Mouse (Mus musculus): Measurements from ENCODE around the gene Endou.
"Not testable (repeated sequence)": the region's sequence is repeated elsewhere in the genome, so short reads cannot be mapped to it uniquely, and the experiment has no call there.

The Endou gene

DNA sequence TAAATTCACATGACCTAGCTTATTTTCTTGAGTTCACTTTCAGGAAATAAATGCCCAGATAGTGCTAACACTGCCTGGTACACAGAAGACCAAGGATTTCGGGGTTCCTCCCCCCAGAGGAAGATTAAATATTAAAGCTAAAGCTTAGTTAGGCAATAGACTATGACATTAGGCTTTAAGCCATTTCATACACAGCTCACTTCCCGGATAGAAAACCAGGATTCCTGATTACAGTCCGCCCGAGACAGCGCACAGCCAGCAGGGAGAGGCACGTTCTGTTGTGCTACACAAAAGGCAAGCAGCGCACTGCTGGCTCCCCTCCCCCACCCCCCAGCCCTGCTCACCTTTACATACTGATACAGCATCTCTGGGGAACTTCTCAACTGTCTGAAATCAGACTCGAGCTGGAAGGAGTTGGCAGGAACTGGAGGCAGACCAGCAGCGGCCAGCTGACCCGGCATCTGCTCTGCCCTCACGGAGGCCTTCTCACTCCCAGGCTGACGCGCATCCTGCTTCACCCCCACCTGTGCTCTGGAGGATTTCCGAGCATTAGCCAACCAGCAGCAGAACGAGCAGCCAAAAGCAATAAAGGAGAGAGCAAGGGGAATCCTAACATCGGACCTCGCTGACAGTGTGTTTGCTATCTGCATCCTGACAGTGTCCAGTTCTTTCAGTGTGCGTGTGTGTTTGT is 51.0 kb downstream of the Endou start:
- DNase-seq (ENCODE audit: low spot score): no peak

DNA sequence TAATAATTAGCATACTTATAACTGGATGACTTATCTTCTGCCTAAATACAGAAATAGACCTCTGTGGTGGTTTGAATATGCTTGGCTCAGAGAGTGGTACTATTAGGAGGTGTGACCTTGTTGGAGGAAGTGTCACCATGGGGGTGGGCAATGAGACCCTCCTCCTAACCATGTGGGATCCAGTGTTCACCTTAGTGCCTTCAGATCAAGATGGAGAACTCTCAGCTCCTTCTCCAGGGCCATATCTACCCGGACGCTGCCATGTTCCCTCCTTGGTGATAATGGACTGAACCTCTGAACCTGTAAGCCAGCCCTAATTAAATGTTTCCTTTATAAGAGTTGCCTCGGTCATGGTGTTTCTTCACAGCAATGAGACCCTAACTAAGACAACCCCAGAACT is 53.8 kb downstream of the Endou start:
- DNase-seq (ENCODE audit: low spot score): no peak

DNA sequence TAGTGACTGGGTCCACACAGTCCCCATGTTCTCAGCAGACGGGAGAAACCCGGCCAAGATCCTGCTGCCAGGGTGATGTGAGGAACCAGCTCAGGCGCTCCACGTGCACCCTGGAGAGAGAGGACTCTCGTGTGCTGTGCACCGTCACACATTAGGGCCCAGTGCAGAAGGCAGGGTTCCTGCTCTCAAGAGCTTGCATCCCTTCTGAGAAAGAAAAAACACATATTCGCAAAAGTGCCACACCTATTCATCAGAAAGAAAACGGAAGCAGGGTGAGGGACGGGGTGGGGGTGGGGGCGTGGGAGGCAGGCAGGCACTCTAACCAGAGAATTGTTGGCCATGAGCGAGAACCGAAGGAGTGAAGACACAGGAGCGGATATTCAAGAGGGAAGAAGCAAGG is 55.2 kb downstream of the Endou start:
- no peak for DNase-seq (ENCODE audit: low spot score)

DNA sequence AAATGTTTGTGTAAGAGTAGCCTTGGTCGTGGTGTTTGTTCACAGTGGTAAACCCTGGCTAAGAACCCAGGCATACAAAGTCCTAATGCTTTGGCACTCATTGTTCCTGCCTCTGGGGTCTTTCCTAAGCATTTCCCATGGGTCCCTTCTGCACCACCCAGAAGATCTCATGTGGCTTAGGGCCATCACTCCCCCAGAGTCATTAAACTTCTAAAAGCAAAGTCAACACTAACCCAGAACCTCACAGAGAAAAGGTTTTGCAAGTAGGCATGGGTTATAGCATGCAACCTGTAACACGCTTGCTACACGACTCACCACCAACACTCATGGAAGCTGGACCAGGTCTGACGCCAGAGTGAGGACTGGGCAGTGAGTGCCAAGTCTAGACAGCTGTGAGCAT is 56.7 kb downstream of the Endou start:
- no peak for DNase-seq (ENCODE audit: low spot score)

DNA sequence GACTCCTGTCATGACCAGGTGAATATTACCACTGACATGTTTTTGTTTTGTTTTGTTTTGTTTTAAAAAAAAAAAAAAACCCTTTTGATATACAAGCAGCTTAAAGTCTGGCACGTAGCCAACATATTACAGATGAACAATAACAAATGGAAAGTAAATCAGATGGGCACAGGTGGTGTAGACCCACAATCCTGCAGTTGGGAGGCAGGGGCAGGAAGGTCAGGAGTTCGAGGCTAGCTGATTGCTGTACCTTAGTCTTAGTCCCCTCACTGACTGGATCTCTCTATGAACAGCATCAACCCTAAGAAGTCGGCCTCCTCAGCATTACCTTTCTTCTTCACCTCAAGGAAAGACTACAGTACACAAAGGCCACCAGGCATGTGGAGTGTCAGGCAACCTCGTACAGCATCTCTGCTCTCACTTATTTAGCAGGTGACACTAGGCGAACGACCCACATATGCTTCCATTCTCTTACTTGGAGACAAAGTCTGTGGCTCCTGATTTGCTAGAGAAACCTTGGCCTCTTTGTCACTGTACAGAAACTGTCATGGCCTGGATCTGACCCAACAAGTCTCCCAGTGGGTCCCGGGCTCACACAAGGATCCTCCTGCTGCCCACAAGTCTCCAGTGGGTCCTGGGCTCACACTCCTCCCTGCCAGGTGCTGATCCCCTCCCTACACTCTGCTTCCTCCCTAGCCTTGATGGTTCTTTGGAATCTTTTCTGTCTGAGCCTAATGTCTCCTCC is 57.7 kb downstream of the Endou start:
- no peak for DNase-seq (ENCODE audit: low spot score)

DNA sequence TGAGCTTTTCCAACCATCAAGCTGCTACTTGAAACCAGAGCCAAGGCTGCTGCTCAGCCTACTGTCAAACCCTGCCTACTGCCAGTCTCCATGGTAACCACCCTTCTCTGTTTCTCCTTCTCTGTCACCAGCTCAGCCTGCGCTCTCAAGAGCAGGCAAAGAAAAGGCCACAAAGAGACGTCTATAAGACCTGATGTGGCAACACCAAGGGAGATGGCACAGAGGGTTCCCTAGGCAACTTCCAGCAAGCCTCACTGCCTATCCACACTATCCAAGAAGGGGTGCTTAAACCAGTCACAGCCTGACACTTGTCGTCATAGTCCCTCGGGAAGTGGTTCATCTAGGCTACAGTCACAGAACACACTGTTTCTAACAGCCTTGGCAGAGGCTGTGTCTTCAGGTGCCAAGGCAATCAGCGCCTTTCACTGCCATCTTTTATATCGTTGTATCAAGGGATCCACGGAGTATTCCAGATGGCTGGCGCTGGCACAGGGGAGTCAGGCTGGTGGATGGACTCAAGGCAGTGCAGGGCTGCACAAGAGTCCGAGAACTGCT is 58.9 kb downstream of the Endou start:
- no peak for DNase-seq (ENCODE audit: low spot score)

DNA sequence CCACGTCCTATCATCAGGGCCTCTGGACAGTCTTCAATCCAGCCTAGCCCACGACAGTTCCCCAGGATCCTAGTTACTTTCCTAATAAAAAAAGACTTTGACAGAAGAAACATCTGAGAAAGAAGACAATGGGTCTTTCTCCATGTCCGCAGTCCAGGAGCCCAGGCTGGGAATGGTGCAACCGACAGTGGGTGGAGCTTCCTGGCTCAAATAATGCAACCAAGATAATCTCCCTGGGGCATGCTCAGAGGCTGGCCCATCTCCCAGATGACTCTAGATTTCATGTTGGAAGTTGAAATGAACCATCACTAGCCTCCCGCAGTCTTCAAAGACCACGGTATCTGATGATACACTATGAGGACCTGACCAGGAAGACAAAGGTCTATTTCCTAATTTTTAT is 60.6 kb downstream of the Endou start:
- no peak for DNase-seq (ENCODE audit: low spot score)

DNA sequence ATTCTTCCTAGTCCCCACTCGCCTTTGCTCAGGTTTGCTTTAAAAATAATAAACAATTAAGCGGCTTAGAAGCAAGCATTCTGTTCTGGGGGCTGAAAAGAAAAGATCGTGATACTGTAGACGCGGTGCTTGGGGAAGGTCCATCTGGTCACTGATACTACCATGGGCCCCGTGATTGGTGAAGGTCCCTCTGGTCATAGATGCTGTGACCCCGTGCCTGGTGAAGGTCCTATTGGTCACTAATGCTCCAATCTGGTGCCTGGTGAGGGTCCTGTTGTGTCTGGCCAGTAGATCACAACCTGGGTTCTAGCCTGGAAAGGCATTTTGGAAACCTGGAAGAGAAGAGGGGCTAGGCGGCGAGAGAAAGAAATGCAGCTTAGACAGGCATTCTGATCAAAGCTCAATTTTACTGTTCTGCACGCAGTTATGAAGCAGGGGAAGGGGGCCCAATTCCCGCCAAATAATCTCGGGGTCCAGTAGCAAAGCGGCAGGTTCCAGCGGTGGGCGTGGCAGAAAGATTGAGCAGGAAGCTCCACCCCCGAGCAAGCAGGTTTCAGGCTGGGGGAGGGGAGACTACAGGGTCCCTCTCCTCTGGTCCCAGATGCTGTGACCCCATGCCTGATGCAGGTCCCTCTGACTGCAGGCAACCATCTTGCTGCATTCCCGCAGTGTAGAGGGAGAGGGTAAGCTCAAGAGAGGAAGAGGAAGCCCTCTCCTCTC is 62.8 kb downstream of the Endou start:
- not testable (repeated sequence) for DNase-seq (ENCODE audit: low spot score)

DNA sequence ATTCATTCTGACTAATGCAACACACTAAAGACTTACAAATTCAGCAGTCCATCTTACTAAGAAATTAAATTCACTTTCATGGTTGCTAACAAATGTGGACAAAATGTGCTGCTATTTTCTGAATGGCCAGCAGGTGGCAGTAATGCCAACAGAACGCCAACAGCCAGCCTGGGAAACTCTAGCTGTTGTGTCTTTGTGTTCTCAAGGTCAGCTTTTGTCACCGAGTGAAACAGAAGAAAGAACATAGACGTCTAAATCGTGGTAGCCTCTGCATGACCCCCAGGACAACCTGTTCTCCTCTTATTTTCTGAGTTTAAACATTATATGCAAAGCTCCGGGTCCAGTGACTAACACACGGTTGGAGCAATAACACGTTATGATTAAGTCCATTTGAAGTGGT is 63.7 kb downstream of the Endou start:
- DNase-seq (ENCODE audit: low spot score): no peak

DNA sequence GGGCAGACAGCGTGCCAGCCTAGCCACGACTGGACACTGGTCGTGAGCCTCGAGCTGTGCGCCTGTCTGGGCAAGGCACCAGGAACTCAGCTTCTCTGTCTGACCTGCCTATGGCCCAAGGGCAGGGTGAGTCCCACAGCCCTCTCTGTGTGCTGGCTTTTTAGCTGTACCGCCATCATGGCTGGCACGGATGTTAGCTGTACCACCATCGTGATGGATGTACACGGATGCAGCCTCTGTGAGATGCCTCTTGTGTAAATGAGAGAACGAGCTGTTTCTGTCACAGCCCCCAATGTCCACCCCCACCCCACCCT is 64.7 kb downstream of the Endou start:
- DNase-seq (ENCODE audit: low spot score): no peak

DNA sequence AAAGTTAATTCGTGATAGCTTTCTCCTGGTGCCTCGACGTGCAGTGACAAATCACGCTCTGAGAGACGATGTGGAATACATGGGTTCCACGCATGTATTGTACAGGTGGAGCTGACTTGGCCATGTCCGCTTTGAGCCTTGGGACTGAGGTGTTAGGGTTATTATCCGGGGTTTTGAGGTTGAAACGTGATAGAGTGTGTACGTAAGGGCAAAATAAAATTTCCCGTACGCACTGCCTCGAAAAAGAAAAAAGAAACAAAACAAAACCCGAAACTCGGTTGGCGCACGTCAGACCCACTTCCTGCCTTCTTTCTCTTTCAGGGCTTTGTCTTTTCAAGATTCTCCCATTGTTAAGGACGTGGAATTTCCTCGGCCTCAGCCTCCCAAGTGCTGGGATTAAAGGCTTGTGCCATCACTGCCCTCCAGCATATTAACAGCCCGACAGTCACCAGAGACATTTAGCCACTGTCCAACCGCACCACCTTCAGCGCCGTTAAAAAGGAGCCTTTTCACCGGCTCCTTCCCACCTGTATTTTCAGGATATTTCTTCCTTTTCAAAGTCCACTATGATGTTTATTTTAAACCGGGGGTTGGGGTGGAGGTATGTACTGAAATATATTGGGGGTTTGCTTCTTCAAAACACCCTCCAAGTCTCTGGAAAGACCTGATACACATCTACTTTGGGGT is 65.2 kb downstream of the Endou start:
- no peak for DNase-seq (ENCODE audit: low spot score)

DNA sequence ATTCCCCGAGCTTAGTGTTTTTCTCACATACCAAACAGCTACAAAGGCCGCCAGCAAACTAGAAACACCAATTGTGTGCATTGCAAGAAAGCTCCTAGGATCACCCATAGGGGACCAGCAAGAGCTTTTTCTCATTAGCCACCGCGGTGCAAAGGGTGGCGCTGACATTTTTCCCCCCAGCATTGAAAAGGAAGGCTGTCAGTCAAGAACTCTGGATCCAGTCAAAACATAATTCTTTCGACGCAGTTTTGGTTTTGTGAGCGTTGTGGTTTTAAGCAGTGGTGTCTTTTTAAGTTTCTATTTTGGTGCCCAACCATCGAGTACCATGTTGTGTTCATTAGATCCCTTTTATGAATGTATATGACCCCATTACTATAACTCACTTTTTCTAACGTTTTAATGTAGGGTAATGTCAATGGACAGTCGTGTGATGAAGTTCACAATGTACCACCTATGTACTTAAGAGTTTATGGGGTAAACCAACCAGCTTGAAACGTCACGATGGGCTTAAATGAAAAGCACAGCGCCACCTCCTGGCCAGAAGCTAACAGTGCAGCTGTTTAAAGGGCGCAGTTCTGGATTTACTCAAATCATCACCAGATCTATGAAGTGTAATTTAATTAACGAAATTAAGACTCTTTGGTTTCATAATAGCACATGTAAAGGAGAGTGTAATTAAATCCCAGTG is 66.0 kb downstream of the Endou start:
- DNase-seq (ENCODE audit: low spot score): no peak

DNA sequence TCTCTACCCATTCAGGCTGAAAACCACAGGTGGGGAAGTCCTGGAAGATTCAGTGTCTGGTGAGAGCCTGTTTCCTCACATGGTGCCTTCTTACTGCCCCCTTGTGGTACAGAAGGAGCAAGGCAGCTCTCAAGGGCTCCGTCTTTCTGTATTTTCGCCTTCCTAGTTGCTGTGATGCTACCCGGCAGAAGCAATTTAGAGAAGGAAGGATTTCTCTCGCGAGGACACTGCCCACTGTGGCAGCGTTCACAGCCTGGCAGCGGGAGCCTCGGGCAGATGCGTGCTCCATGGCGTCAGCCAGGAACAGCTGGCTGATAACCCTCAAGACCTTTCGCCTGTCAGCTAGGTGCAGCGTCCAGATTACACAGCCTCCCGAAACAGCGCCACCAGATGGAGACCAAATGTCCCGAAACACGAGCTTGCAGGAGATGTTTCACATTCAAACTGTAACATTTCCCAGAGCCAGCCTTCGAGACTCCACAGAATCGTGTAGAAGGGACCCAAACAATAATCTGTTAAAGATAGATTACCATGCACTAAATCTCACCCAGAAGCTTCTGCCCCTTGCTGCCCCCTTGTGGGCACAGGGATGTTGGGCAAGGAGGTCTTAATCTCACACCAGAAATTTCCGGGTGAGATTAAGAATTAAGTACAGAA is 67.3 kb downstream of the Endou start:
- no peak for DNase-seq (ENCODE audit: low spot score)
